Mouse (Mus musculus) G1E (cell line): Measurements from ENCODE around the gene Cenpn.

Experiments used
- CTCF ChIP-seq: IDR thresholded peaks from 2 replicates; pipeline ENCODE4 v1.5.1; 2012; ENCODE audit warnings: low read depth, low read length, inconsistent platforms, mixed read lengths
- GATA1 ChIP-seq: IDR thresholded peaks from 2 replicates; pipeline ENCODE4 v1.6.1; 2012; ENCODE audit warnings: borderline replicate concordance, low read length, inconsistent platforms, mixed read lengths
- GATA2 ChIP-seq: IDR thresholded peaks from 2 replicates; pipeline ENCODE4 v1.6.1; 2012; ENCODE audit warnings: low read depth, low read length, inconsistent platforms, borderline replicate concordance
- POLR2AphosphoS5 ChIP-seq: IDR thresholded peaks from 2 replicates; pipeline ENCODE4 v1.6.1; 2012; ENCODE audit warnings: low read depth, low read length, inconsistent platforms; ENCODE audit not compliant: insufficient replicate concordance
- TAL1 ChIP-seq: conservative IDR thresholded peaks from 2 replicates; pipeline ENCODE4 v1.6.1; 2012; ENCODE audit warnings: low read depth, low read length, inconsistent platforms, mixed read lengths

DNA sequence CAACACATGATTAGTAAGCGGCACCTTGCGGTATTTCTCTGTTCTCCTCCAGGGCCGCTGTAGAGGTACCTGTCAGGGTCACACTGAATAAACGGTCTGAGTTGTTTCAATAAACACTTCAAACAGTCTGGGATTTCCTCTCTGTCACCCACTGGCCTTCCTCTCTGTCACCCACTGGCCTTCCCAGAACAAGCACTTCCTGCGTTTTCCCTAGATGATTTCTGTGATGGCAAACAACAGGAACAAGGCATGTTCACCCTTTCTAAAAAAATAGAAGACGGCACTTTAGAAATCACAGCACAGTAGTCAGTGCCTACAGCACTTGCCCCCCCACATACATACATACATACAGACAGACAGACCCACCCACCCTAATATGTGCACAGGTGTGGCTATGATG lies 26.0 kb upstream of the Cenpn start:
- TF ChIP-seq CTCF (no peak), TAL1 (no peak), GATA1 (no peak), POLR2AphosphoS5 (no peak), GATA2 (no peak)
